Mouse (Mus musculus) subcutaneous adipose tissue, adult 2 months (tissue): Measurements from ENCODE around the gene Gm11559. TPM values are rescaled to one million over a fixed set of nuclear protein-coding genes. Genes with fewer than 3 reads are reported as not detected.

Experiments used
- polyA plus RNA-seq: library from polyadenylated mRNA; depleted of rRNA; stranded (reverse); fragments of >200 nt; gene quantifications from 2 replicates; pipeline ENCODE4 v1.2.3, GENCODE M21; 2012; ENCODE audit warnings: low replicate concordance; rRNA removed

The Gm11559 gene
- not detected in 2 replicates for polyA plus RNA-seq

DNA sequence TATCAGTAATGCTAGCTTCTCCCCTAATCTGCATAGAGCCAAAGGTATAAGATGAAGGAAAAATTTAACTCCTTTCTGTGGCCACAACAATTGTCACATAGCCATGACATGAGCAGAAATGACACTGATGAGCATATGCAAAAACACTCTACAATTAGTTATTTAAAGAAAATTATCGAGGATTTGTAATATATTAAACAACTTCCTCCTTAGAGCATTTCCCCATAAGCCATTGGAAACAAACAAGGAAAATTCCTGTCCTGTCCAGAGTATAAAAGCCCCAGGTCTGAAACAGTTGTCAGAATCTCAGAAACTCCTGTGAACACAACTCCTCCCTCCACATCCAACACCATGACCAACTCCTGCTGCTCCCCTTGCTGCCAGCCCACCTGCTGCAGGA lies at the start of gene Gm11559:
Gm11559 (plus strand) TSS at position 301 of the 400 bp plus-strand sequence.

DNA sequence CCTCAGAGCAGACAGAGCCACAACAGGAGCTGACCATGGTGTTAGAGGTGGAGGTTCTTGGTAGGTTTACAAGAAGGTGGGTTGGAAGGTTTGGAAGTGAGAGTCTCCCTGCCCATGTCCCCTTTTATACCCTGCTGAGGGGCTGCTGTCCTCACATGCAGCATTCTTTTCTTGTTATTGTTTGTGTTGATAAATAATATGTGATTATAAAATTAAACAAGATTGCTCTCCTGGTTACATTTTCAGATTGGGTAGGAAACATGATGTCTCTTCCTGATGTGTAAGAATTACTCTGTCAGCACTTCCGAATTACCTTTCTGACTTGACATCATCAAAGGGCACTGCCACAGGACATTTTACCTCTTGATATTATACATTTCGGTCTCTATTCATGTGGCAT lies 48.7 kb upstream of the Gm11559 start, which contains the start of gene Gm11564:
Gm11564 (minus strand) TSS at position 101 of the 400 bp plus-strand sequence.

DNA sequence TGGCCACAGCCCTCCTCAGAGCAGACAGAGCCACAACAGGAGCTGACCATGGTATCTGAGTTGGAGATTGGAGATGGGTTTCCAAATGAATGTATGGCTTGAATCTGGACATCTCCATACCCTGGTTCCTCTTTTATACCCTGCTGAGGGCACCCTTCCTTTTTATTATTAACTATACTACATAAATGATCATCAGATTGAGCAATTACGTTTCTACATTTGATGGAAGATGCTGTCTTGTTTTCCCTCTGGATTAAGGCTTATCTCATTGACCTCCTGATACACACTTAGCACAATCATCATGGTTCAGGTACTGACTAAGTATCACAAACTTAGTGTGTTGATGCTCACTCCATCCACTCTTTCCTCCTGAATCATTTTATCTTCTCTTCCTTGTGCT lies 26.3 kb upstream of the Gm11559 start, which contains the start of gene 2300003K06Rik:
2300003K06Rik (minus strand) TSS at position 101 of the 400 bp plus-strand sequence.

DNA sequence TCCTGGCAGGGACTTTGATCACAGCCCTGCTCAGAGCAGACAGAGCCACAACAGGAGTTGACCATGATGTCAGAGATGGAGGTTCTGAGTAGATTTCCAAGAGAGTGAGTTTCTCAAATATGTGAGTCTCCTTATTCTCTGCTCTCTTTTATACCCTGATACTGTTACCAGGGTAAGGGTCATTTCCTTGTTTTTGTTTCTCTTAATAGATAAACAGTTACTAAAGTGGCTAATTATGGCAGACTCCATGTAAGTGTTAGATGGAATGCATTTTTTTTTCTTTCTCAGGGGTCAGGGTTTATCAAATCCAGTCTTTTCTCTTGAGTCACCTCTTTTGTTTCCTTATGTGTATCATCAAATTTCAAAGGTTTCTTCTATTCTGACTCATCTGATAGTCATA lies 12.8 kb upstream of the Gm11559 start, which contains the start of gene Krtap4-16:
Krtap4-16 (minus strand) TSS at position 101 of the 400 bp plus-strand sequence.

DNA sequence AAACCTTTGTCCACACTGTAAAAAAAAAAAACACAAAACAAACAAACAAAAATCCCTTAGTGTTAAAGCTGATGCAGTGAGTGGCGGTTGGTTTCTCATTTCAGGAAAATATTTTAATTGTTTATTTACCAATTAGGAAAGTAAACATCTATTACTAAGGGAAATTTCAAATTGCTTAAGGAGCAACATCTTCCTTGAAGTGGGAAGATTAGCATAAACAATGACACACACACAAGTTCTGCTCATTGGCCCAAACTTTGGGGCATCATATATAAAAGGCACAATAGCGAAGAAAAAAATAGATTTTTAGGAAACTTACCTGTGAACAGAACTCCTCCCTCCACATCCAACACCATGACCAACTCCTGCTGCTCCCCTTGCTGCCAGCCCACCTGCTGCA lies 6.7 kb upstream of the Gm11559 start, which contains the start of gene Gm11568:
Gm11568 (plus strand) TSS at position 301 of the 400 bp plus-strand sequence.

DNA sequence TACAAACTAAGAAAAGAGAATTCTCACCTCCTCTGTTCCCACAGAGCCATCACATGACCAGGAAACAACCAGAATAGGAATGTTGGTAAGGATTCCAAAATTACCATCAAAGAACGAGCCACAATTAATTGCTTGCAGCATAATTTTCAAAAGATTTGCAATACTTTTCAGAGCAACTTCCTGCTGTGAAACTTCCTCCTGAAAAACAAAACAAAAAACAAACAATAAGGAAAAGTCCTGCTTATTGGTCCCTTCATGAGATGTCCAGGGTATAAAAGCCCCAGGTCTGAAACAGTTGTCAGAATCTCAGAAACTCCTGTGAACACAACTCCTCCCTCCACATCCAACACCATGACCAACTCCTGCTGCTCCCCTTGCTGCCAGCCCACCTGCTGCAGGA lies 8.8 kb downstream of the Gm11559 start, which contains the start of gene Krtap9-1:
Krtap9-1 (plus strand) TSS at position 301 of the 400 bp plus-strand sequence.

DNA sequence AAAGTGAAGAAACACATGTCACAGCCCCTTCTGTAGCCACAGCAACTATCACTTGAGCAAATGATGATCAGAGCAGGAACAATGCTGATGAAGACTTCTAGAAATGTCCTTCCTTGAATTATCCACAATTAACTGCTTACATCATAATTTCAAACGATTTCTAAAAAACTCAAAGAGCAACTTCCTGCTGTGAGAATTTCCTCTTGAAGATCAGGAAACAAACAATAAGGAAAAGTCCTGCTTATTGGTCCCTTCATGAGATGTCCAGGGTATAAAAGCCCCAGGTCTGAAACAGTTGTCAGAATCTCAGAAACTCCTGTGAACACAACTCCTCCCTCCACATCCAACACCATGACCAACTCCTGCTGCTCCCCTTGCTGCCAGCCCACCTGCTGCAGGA lies 14.6 kb downstream of the Gm11559 start, which contains the start of gene Gm11567:
Gm11567 (plus strand) TSS at position 301 of the 400 bp plus-strand sequence.

DNA sequence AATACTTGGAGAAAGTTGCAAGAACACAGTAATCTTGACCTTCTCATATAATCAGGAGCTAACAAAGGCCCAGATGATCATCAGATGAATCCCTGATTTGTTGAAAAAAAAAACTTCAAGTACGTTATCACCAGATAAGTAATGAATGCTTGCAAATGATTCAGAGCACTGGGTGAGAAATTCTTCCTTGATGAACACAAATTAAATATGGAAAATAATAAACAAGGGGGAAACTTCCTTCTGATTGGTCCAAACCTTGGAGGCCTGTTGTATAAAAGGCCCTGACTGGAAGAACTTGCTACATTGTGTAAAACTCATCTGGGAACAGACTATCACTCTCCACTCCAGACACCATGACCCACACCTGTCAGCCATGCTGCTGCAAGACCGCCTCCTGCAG lies 43.3 kb downstream of the Gm11559 start, which contains the start of gene Krtap31-1:
Krtap31-1 (plus strand) TSS at position 301 of the 400 bp plus-strand sequence.

DNA sequence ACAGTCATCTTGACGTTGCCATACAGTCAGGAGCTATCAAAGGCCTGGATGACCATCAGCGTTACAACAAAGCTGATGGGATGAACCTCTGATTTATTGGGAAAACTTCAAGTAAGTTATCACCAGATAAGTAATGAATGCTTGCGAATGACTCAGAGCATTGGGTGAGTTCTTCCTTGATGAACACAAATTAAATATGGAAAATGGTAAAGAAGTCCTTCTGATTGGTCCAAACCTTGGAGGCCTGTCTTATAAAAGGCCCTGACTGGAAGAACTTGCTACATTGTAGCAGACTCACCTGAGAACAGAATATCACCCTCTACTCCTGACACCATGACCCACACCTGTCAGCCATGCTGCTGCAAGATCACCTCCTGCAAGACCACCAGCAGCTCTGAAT lies 50.2 kb downstream of the Gm11559 start, which contains the start of gene Gm11565:
Gm11565 (plus strand) TSS at position 301 of the 400 bp plus-strand sequence.

Other genes starting within 250 kb of the Gm11559 start
- gene Krtap2-4, start 249.6 kb upstream of the Gm11559 start, polyA plus RNA-seq = not detected in 2 replicates
- gene Gm11562, start 244.0 kb upstream of the Gm11559 start, polyA plus RNA-seq = not detected in 2 replicates
- not detected in 2 replicates for gene Krtap4-1, start 236.2 kb upstream of the Gm11559 start, polyA plus RNA-seq
- gene Krtap4-2, start 229.4 kb upstream of the Gm11559 start, polyA plus RNA-seq = not detected in 2 replicates
- gene Krtap4-7, start 220.4 kb upstream of the Gm11559 start, polyA plus RNA-seq = not detected in 2 replicates
- gene Gm11555, start 214.2 kb upstream of the Gm11559 start, polyA plus RNA-seq = not detected in 2 replicates
- gene Gm11563, start 205.5 kb upstream of the Gm11559 start, polyA plus RNA-seq = not detected in 2 replicates
- gene Krtap4-6, start 198.5 kb upstream of the Gm11559 start, polyA plus RNA-seq = not detected in 2 replicates
- not detected in 2 replicates for gene Gm14190, start 173.7 kb upstream of the Gm11559 start, polyA plus RNA-seq
- not detected in 2 replicates for gene Gm14180, start 130.2 kb upstream of the Gm11559 start, polyA plus RNA-seq
- not detected in 2 replicates for gene Gm11595, start 91.6 kb upstream of the Gm11559 start, polyA plus RNA-seq
- gene Krtap4-8, start 83.8 kb upstream of the Gm11559 start, polyA plus RNA-seq = not detected in 2 replicates
- gene Krtap4-9, start 79.3 kb upstream of the Gm11559 start, polyA plus RNA-seq = not detected in 2 replicates
- gene Gm11596, start 71.0 kb upstream of the Gm11559 start, polyA plus RNA-seq = not detected in 2 replicates
- gene Gm11569, start 65.5 kb upstream of the Gm11559 start, polyA plus RNA-seq = not detected in 2 replicates
- gene Gm11554, start 60.0 kb upstream of the Gm11559 start, polyA plus RNA-seq = not detected in 2 replicates
- gene Krtap4-13, start 54.6 kb upstream of the Gm11559 start, polyA plus RNA-seq = not detected in 2 replicates
- not detected in 2 replicates for gene Gm11564, start 48.8 kb upstream of the Gm11559 start, polyA plus RNA-seq
- gene 2300003K06Rik, start 26.4 kb upstream of the Gm11559 start, polyA plus RNA-seq = not detected in 2 replicates
- not detected in 2 replicates for gene Krtap4-16, start 12.9 kb upstream of the Gm11559 start, polyA plus RNA-seq
- gene Gm11568, start 6.6 kb upstream of the Gm11559 start, polyA plus RNA-seq = not detected in 2 replicates
- gene Krtap9-1, start 8.9 kb downstream of the Gm11559 start, polyA plus RNA-seq = not detected in 2 replicates
- gene Gm11567, start 14.7 kb downstream of the Gm11559 start, polyA plus RNA-seq = not detected in 2 replicates
- gene Krtap31-1, start 43.4 kb downstream of the Gm11559 start, polyA plus RNA-seq = not detected in 2 replicates
- not detected in 2 replicates for gene Gm11565, start 50.3 kb downstream of the Gm11559 start, polyA plus RNA-seq
- not detected in 2 replicates for gene Krtap31-2, start 71.8 kb downstream of the Gm11559 start, polyA plus RNA-seq
- gene Krtap9-5, start 84.0 kb downstream of the Gm11559 start, polyA plus RNA-seq = not detected in 2 replicates
- gene Krtap29-1, start 114.6 kb downstream of the Gm11559 start, polyA plus RNA-seq = not detected in 2 replicates
- not detected in 2 replicates for gene Krtap16-1, start 122.1 kb downstream of the Gm11559 start, polyA plus RNA-seq
- gene Krtap17-1, start 129.5 kb downstream of the Gm11559 start, polyA plus RNA-seq = 2.2 TPM in 1 of 2 replicates, not detected in the other
- gene Krt33a, start 151.7 kb downstream of the Gm11559 start, polyA plus RNA-seq = 0.06 TPM in 2 replicates
- gene Krt33b, start 165.4 kb downstream of the Gm11559 start, polyA plus RNA-seq = not detected in 2 replicates
- not detected in 2 replicates for gene Krt34, start 177.1 kb downstream of the Gm11559 start, polyA plus RNA-seq
- gene Krt31, start 186.1 kb downstream of the Gm11559 start, polyA plus RNA-seq = not detected in 2 replicates
- not detected in 2 replicates for gene Krt32, start 223.8 kb downstream of the Gm11559 start, polyA plus RNA-seq
- gene Krt35, start 231.8 kb downstream of the Gm11559 start, polyA plus RNA-seq = not detected in 2 replicates
- 2.0 and 2.9 TPM in 2 replicates for gene Krt36, start 241.2 kb downstream of the Gm11559 start, polyA plus RNA-seq